Mouse (Mus musculus) midbrain, embryonic 11.5 days (tissue): ENCODE measurements around the gene Dync1li1. TPM values are rescaled to one million over a fixed set of nuclear protein-coding genes. Genes with fewer than 3 reads are reported as not detected.
"Not testable (repeated sequence)": the region's sequence is repeated elsewhere in the genome, so short reads cannot be mapped to it uniquely, and the experiment has no call there.

Experiments
- ATAC-seq: fragments of 200-750 bp; cut with Nextera tagmentation; 2 replicates; pipeline ENCODE4 v1.8.0; 2017; ENCODE audit warnings: moderate TSS enrichment, moderate library complexity; ENCODE audit not compliant: low FRiP score
- DNase-seq: peaks from one replicate; pipeline ENCODE4 v3.0.0; 2015; ENCODE audit warnings: low spot score; ENCODE audit errors: missing footprints
- H3K27ac ChIP-seq: fragments of 300-500 bp; sonication (generic); 2 replicates; pipeline ENCODE4 v1.5.1; 2014; ENCODE audit warnings: low read depth, low read length
- H3K27me3 ChIP-seq: fragments of 300-500 bp; sonication (generic); 2 replicates; pipeline ENCODE4 v1.6.1; 2014; ENCODE audit warnings: mild to moderate bottlenecking, low read length, moderate library complexity, mixed read lengths; ENCODE audit not compliant: control insufficient read depth, insufficient read depth
- H3K36me3 ChIP-seq: fragments of 300-500 bp; sonication (generic); 2 replicates; pipeline ENCODE4 v1.6.1; 2014; ENCODE audit warnings: mild to moderate bottlenecking, low read length, moderate library complexity, mixed read lengths; ENCODE audit not compliant: control insufficient read depth, insufficient read depth
- H3K4me1 ChIP-seq: fragments of 300-500 bp; sonication (generic); 2 replicates; pipeline ENCODE4 v1.6.1; 2014; ENCODE audit warnings: low read length; ENCODE audit not compliant: control insufficient read depth, insufficient read depth
- H3K4me2 ChIP-seq: fragments of 300-500 bp; sonication (generic); 2 replicates; pipeline ENCODE4 v1.6.1; 2014; ENCODE audit warnings: mild to moderate bottlenecking, moderate library complexity
- H3K4me3 ChIP-seq: fragments of 300-500 bp; sonication (generic); 2 replicates; pipeline ENCODE4 v1.5.1; 2014; ENCODE audit warnings: low read depth, low read length
- H3K9ac ChIP-seq: fragments of 300-500 bp; sonication (generic); 2 replicates; pipeline ENCODE4 v1.6.1; 2014; ENCODE audit warnings: low read length
- H3K9me3 ChIP-seq: fragments of 300-500 bp; sonication (generic); 2 replicates; pipeline ENCODE4 v1.6.1; 2016; ENCODE audit warnings: low read length; ENCODE audit not compliant: control insufficient read depth
- WGBS: fragments of 180-500 bp; shearing (Covaris S2); extraction: QIAGEN DNeasy Blood & Tissue Kit; methylation state at CpG from one replicate; pipeline ENCODE4 v1.1.7; 2014; 5-methylcytosine and 5-hydroxymethylcytosine counted together
- polyA plus RNA-seq: library from polyadenylated mRNA; unstranded; fragments of >200 nt; fragmentation: Nextera tagmentation; extraction: Ambion mirVana; gene quantifications from 2 replicates; pipeline ENCODE4 v1.2.1, GENCODE M21; 2014

The Dync1li1 gene
- polyA plus RNA-seq, 1 experiment from 2014 or later = 79.4 TPM

GRCm38 (mm10) chr9:114687639-114688038, 951 bp upstream of the Dync1li1 start:
- Histone ChIP-seq H3K4me2 (peak overlapping the region; percentile 85), H3K4me3 (peak overlapping the region; percentile 71; the same call in 1 of the 2 replicates), H3K27ac (no peak overlapping the region), H3K36me3 (peaks cover 3% of the 10 kb centered on the region; the same call in 1 of the 2 replicates), H3K4me1 (peaks cover 12% of the 10 kb centered on the region), H3K9ac (peak overlapping the region; percentile 90; the same call in 1 of the 2 replicates), H3K27me3 (no peaks in the 10 kb centered on the region), H3K9me3 (no peaks in the 10 kb centered on the region)
- 78% methylated on average over 13 of the region's 13 CpGs for WGBS
- ATAC-seq (no peak), DNase-seq (peak; percentile 84)

DNA sequence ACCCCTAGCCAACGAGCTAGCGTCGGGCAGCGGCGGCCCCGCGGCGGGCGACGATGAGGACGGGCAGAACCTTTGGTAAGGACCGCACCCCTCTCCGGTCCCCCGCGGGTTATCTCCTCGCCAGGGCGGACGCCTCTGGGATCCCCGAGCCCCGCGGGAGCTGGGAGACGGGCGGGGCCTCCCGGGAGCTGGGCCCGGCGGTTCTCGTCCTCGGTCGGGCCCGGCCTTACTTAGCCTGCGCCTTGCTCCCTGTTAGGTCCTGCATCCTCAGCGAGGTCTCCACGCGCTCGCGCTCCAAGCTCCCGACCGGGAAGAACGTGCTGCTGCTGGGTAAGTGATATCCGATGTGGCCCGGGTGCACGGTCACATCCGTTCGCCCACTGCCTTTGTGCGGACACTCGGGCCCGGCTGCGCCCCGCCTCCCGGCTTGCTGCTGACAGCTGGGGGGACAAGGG, 390 bp downstream of the Dync1li1 start:
- peaks cover 12% of the 10 kb centered on the region for H3K4me1 ChIP-seq
- peak overlapping the region; percentile 85 for H3K27ac ChIP-seq
- DNase-seq (no peak), ATAC-seq (peak; percentile 73)
- peak overlapping the region; percentile 90 for H3K9ac ChIP-seq
- peak overlapping the region; percentile 71 for H3K4me3 ChIP-seq
- H3K4me2 ChIP-seq = peak overlapping the region; percentile 85
- H3K27me3 ChIP-seq = no peaks in the 10 kb centered on the region
- WGBS = under 1% methylated on average over 50 of the region's 50 CpGs
- H3K9me3 ChIP-seq = no peaks in the 10 kb centered on the region
- peaks cover 6% of the 10 kb centered on the region; the same call in 1 of the 2 replicates for H3K36me3 ChIP-seq

GRCm38 (mm10) chr9:114690119-114690601, 1.6 kb downstream of the Dync1li1 start:
- DNase-seq = peak; percentile 86
- ATAC-seq = no peak
- peaks cover 12% of the 10 kb centered on the region for H3K4me1 ChIP-seq
- H3K4me2 ChIP-seq = peak overlapping the region; percentile 85
- no peaks in the 10 kb centered on the region for H3K9me3 ChIP-seq
- H3K4me3 ChIP-seq = peak overlapping the region; percentile 71
- peaks cover 9% of the 10 kb centered on the region; the same call in 1 of the 2 replicates for H3K36me3 ChIP-seq
- peak overlapping the region; percentile 90 for H3K9ac ChIP-seq
- H3K27ac ChIP-seq = no peak overlapping the region
- H3K27me3 ChIP-seq = no peaks in the 10 kb centered on the region
- 11% methylated on average over 10 of the region's 10 CpGs for WGBS

GRCm38 (mm10) chr9:114691112-114691511, 2.5 kb downstream of the Dync1li1 start:
- DNase-seq = no peak
- ATAC-seq = no peak
- H3K4me3 ChIP-seq = no peak overlapping the region
- no peak overlapping the region for H3K9ac ChIP-seq
- H3K9me3 ChIP-seq = no peaks in the 10 kb centered on the region
- no peak overlapping the region for H3K27ac ChIP-seq
- peaks cover 12% of the 10 kb centered on the region for H3K4me1 ChIP-seq
- no peaks in the 10 kb centered on the region for H3K27me3 ChIP-seq
- no peak overlapping the region for H3K4me2 ChIP-seq
- peaks cover 9% of the 10 kb centered on the region; the same call in 1 of the 2 replicates for H3K36me3 ChIP-seq

DNA sequence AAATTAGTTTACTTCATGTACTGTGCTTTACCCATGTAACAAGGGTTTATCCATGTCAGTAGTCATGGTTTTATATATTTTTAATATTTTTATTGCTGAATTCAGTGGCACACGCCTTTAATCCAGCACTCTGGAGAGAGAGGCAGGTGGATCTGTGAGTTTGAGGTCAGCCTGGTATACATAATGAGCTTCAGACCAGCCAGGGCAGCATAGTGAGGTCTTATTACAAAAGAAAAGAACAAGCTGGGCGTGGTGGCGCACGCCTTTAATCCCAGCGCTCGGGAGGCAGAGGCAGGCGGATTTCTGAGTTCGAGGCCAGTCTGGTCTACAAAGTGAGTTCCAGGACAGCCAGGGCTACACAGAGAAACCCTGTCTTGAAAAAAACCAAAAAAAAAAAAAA, 7.1 kb downstream of the Dync1li1 start:
- not testable (repeated sequence) for H3K27ac ChIP-seq, DNase-seq, H3K4me3 ChIP-seq, H3K4me1 ChIP-seq, H3K27me3 ChIP-seq, H3K9me3 ChIP-seq, H3K4me2 ChIP-seq, H3K9ac ChIP-seq, ATAC-seq
- WGBS = 95% methylated on average over 7 of the region's 8 CpGs
- H3K36me3 ChIP-seq = peaks cover 13% of the 10 kb centered on the region; the same call in 1 of the 2 replicates

- Histone ChIP-seq H3K36me3 (peaks cover 13% of the 10 kb centered on the region; the same call in 1 of the 2 replicates), H3K4me3 (no peak overlapping the region), H3K4me1 (no peaks in the 10 kb centered on the region), H3K27ac (no peak overlapping the region), H3K9me3 (no peaks in the 10 kb centered on the region), H3K4me2 (no peak overlapping the region), H3K9ac (no peak overlapping the region), H3K27me3 (no peaks in the 10 kb centered on the region)
- no peak for DNase-seq
- 91% methylated on average over 4 of the region's 4 CpGs for WGBS
- ATAC-seq = no peak
Measured at GRCm38 (mm10) chr9:114697072-114697471, 8.5 kb downstream of the Dync1li1 start.

GRCm38 (mm10) chr9:114697926-114698325, 9.3 kb downstream of the Dync1li1 start:
- Histone ChIP-seq H3K27me3 (no peaks in the 10 kb centered on the region), H3K27ac (no peak overlapping the region), H3K4me3 (no peak overlapping the region), H3K9ac (no peak overlapping the region), H3K4me1 (no peaks in the 10 kb centered on the region), H3K9me3 (no peaks in the 10 kb centered on the region), H3K4me2 (no peak overlapping the region), H3K36me3 (peaks cover 7% of the 10 kb centered on the region; the same call in 1 of the 2 replicates)
- 88% methylated on average over 5 of the region's 5 CpGs for WGBS
- DNase-seq (no peak), ATAC-seq (no peak)

- WGBS = 81% methylated on average over 6 of the region's 6 CpGs
- H3K36me3 ChIP-seq = peaks cover 7% of the 10 kb centered on the region; the same call in 1 of the 2 replicates
- ATAC-seq = no peak
Measured at GRCm38 (mm10) chr9:114699262-114699661, 10.7 kb downstream of the Dync1li1 start.

DNA sequence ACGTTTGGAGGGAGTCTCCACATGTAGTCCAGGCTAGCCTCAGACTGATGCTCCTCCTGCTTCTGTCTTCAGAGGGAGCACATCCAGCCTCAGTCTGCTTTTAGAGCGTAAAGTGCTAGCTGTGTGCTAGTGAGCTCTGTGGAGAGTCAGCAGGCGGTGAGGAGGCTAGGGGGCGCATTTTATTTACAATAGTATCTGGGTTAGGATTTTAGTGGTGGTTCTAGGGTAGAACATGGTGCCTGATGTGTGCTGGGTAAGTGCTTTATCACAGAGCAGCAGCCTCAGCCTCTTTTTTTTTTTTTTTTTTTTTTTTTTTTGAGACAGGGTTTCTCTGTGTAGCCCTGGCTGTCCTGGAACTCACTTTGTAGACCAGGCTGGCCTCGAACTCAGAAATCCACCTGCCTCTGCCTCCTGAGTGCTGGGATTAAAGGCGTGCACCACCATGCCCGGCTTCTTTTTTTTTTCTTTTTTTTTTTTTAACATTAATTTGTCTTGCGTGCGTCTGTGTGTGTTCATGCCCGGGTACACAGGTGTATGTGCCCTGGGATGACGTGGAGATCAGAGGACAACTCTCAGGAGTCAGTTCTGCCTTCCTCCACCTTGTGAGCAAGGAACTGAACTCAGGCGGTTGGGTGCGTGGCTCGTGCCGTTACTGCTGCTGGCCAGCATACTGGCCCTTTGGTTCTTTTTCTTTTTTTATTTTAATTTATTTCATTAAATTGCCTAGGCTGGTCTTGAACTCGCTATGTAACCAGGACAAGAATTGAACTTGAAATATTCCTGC, 11.5 kb downstream of the Dync1li1 start:
- WGBS = 91% methylated on average over 13 of the region's 16 CpGs
- Histone ChIP-seq H3K27me3 (no peaks in the 10 kb centered on the region), H3K9ac (no peak overlapping the region), H3K9me3 (no peaks in the 10 kb centered on the region), H3K4me3 (no peak overlapping the region), H3K4me2 (no peak overlapping the region), H3K36me3 (peaks cover 5% of the 10 kb centered on the region; the same call in 1 of the 2 replicates), H3K4me1 (no peaks in the 10 kb centered on the region), H3K27ac (no peak overlapping the region)
- ATAC-seq (no peak), DNase-seq (no peak)

More at GRCm38 (mm10) chr9:114699262-114699661, 10.7 kb downstream of the Dync1li1 start:
- H3K27me3 ChIP-seq = no peaks in the 10 kb centered on the region
- H3K9ac ChIP-seq = no peak overlapping the region
- no peak overlapping the region for H3K4me3 ChIP-seq
- no peak overlapping the region for H3K27ac ChIP-seq
- no peaks in the 10 kb centered on the region for H3K9me3 ChIP-seq
- no peaks in the 10 kb centered on the region for H3K4me1 ChIP-seq
- DNase-seq = no peak
- no peak overlapping the region for H3K4me2 ChIP-seq
